Mouse (Mus musculus) bone marrow macrophage, adult 2 months (primary cell): Measurements from ENCODE around the gene Rpl29.

Source experiments
- CTCF ChIP-seq: IDR thresholded peaks from 2 replicates; pipeline ENCODE4 v1.5.1; 2012; ENCODE audit warnings: low read depth, mild to moderate bottlenecking, low read length, moderate library complexity
- POLR2A ChIP-seq: IDR thresholded peaks from 2 replicates; pipeline ENCODE4 v1.6.1; 2012; ENCODE audit warnings: mild to moderate bottlenecking, low read depth, low read length, borderline replicate concordance

GRCm38 (mm10) chr9:106402149-106402548 lies 27.1 kb upstream of the Rpl29 start:
- TF ChIP-seq CTCF (no peak), POLR2A (no peak)
